Mouse (Mus musculus) cerebellum, adult 11 months (tissue): ENCODE measurements around the gene Morc2b.
"Not testable (repeated sequence)": the region's sequence is repeated elsewhere in the genome, so short reads cannot be mapped to it uniquely, and the experiment has no call there.

Experiments
- DNase-seq: peaks from one replicate; pipeline ENCODE4 v3.0.0; 2022

Gene Morc2b

DNA sequence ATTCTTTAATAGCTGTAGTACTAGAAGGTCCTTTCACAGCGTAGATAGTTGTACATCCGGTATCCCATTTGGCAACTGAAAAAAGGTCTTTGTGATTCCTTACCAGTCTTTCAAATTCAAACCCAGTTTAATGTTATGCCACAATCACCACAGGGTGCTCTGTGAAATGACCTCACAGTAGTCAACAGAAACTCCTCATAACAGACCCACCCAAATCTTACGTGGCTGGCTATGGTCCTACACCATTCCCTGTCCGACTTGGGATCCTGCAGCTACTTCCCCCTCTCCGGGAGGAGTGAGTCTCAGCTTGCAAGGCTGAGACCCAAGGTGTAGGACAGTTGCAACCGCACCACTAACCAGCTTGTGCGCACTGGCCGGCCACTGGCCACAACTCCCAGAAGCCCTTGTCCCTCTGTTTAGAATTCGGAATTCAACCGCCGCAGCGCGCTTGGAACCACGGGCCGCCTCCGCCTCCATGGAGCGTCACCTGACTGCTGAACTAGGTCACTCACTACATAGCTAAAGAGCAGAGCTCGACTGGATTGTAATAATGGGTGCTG lies at the start of gene Morc2b:
Morc2b (minus strand) TSS at position 423 of the 560 bp plus-strand sequence.
- DNase-seq = no peak

- not testable (repeated sequence) for DNase-seq
Measured at GRCm38 (mm10) chr17:33168147-33168546, 28.7 kb upstream of the Morc2b start, which contains the start of gene Olfr55. Gene Olfr55, plus strand, starts transcription at chr17:33168447.

DNA sequence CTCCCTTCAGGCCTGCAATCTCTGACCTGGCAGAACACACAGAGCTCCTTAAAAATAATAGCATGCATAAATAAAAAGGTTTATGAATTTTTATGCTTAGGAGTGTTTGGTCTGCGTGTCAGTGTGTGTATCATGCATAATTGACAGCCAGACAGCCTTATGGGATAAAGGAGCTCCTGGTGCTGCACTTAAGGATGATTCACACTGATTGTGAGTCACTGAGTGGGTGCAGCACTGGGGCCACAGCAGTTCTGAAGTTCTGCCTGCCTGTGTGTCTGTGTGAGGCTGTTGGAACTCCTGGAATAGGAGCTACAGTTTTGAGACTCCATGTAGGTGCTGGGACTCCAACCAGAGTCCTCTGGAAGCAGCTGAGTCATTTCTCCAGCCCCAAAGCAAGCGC lies 13.2 kb downstream of the Morc2b start:
- no peak for DNase-seq

GRCm38 (mm10) chr17:33124546-33124945 lies 14.9 kb downstream of the Morc2b start:
- no peak for DNase-seq

- DNase-seq = no peak
Measured at GRCm38 (mm10) chr17:33097396-33097795, 42.1 kb downstream of the Morc2b start.

DNA sequence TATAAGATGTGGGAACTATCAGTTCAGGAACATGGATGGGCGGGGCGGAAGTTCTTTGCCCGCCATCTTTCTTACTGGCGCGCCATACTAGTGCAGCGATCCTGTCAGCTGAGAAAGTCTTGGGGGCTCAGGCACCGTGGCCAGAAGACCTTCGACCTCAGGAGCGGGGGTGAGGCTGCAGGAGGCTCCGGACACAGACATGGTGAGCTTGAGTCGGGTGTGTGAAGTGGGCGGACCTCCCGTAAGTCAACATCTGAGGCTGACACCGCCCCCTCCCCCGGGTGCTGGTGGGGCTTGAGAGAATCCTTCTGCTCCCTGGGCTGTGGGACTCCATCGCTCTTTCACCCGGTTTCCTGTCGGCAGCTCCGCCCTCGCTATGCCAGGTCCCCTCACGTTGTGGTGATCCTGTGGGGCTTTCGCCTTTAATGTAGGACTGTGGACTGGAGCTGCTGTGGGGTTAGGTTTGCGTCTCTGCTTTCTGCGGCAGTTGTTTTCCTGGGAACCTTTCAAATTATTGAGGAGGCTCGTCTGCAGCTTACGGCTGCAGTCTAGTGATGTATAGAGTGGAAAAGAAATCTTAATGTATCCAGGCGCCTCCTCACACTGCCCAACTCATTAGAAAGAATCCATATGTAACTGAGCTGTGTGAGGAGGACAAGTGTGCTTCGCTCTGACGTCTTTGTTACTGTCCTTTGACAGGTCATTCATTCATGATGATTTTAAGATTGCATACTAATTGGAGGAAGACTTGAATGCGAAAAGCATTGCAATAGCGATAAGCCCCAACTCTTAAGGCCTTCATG lies 46.9 kb downstream of the Morc2b start:
- DNase-seq = peak; percentile 76

- DNase-seq = no peak
Measured at GRCm38 (mm10) chr17:33091630-33092029, 47.9 kb downstream of the Morc2b start.

DNA sequence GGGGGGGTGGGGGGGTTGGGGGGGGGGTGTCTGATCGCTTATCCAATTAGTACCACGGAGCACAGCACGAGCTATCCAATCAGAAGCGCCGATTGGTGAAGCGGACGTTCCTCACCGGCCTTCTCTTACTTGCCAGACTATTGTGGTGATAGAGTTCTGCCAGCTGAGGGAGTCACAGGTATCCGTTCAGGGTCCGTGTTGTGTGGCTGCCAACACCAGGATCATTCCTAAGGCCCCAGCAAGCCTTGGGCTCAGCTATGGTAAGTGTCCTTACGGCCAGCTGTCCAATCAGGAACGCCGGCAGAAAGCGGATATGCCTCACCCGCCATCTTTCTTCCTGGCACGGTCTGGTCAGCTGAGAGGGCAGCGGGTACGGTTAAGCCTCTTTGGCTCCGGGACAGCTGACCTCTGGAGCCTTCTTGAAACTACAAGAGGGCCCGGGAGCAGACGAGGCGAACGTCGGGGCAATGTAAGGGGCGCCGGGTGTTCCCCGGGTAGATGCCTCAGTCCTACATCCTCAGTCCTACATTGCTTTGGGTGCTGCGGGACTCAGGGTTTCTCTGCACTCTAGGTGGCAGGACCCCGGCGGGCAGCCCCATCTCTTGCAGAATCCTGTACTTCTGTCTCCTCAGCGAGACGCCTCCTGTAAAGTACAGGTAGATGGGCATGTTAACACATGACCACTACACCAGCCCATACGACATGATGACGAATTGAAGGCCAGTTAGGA lies 50.1 kb downstream of the Morc2b start, which contains the start of gene Zfp563:
Zfp563 (plus strand) TSS at position 91 of the 730 bp plus-strand sequence.
- DNase-seq = peak; percentile 90

DNA sequence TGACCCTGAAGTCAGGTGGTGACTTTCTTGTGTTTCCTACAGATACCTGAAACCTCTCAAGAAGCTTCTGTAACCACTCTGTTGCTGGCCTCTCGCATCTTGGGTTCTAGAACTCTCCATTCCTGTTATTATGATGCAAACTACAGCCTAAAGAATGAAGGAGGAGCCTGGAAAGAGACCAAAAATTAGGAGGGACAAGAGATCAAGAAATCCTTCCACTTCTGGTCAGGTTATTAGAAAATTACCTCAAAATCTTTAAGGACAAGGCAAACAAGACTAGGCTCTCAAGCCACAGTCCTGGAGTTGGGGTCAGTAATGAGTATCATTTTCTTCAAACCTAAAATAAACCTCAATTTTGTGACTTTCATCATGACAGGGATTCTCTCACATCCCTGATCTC lies 71.5 kb downstream of the Morc2b start, which contains the start of gene 4921501E09Rik:
4921501E09Rik (minus strand) TSS at position 101 of the 400 bp plus-strand sequence.
- DNase-seq = no peak
